Mouse (Mus musculus): ENCODE measurements around the gene Fgfrl1.

DNA sequence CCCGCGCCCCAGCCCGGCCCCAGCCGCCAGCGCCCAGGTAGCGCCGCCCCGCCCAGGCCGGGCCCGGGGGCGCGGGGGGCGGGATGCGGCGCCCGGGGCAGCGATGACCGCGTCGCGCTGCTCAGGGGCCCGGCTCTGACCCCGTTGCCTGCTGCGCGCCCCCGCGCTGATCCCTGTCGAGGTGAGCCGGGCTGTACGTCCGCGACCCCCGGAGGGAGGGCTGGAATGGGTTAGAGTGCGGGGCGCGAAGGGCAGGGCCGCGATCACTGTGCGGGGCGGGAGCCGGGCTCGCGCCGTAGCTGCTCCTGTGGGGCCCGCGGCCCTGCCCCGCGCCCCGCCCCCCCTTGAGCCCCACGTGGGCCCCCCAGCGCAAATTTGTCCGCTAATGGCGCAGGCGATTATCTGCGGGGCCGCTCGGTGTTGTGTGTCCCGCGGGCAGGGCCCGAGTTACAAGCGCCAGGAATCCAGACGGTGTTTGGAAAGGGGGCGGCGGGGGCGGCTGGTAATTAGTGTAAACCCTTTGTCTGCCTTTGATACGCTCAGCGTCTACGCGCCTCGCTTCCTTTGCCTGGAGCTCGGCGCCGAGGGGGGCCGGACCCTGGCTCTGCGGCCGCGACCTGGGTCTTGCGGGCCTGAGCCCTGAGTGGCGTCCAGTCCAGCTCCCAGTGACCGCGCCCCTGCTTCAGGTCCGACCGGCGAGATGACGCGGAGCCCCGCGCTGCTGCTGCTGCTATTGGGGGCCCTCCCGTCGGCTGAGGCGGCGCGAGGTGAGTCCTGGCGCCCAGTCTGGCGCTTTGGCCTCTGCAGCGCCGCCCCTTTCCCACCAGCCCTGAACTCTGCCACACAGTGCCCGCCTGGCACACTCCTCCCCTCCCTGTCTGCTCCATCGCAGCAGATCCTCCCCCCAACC is 2.4 kb downstream of the Fgfrl1 start:
- TF ChIP-seq POLR2A (IDR thresholded peaks at IDR 0.05; ENCODE audit: low read depth, low read length) (no peak), CTCF (IDR thresholded peaks at IDR 0.05; ENCODE audit: borderline replicate concordance, insufficient read depth, low read length) (no peak)

Measured in embryonic fibroblast, embryonic 13.5 days (primary cell).